Mouse (Mus musculus) C2C12 (cell line): ENCODE results near the gene Adam12. TPM values are rescaled to one million over a fixed set of nuclear protein-coding genes. Genes with fewer than 3 reads are reported as not detected.

ENCODE experiments used
- H3K27me3 ChIP-seq: one replicate; pipeline ENCODE4 v1.6.1; 2011; ENCODE audit not compliant: control insufficient read depth, insufficient read depth, insufficient read length
- H3K36me3 ChIP-seq: one replicate; pipeline ENCODE4 v1.6.1; 2011; ENCODE audit not compliant: control insufficient read depth, insufficient read depth
- H3K4me3 ChIP-seq: one replicate; pipeline ENCODE4 v1.5.1; 2011; ENCODE audit warnings: mild to moderate bottlenecking, control low read depth; ENCODE audit not compliant: poor library complexity, insufficient read depth, severe bottlenecking
- H3K79me2 ChIP-seq: one replicate; pipeline ENCODE4 v1.6.1; 2011; ENCODE audit not compliant: control insufficient read depth, insufficient read depth
- H3K79me3 ChIP-seq: one replicate; pipeline ENCODE4 v1.6.1; 2011; ENCODE audit warnings: low read depth, control low read depth
- H3ac ChIP-seq: one replicate; pipeline ENCODE3; 2011; ENCODE audit warnings: low read depth; ENCODE audit not compliant: control insufficient read depth, insufficient read length
- CEBPB ChIP-seq: IDR thresholded peaks from one replicate; pipeline ENCODE4 v1.6.1; 2011; ENCODE audit warnings: low read depth, mild to moderate bottlenecking, control low read depth, moderate library complexity
- CTCF ChIP-seq: IDR thresholded peaks from one replicate; pipeline ENCODE4 v1.5.1; 2011; ENCODE audit not compliant: control insufficient read depth, insufficient read depth, insufficient read length
- FOSL1 ChIP-seq: IDR thresholded peaks from one replicate; pipeline ENCODE4 v1.8.0; 2011; ENCODE audit warnings: mild to moderate bottlenecking, low read length; ENCODE audit not compliant: poor library complexity, insufficient read depth, severe bottlenecking
- MAX ChIP-seq: IDR thresholded peaks from one replicate; pipeline ENCODE4 v1.6.1; 2011; ENCODE audit warnings: mild to moderate bottlenecking, control low read depth
- MYOD1 ChIP-seq: IDR thresholded peaks from one replicate; pipeline ENCODE4 v1.6.1; 2011; ENCODE audit warnings: low read depth; ENCODE audit not compliant: control insufficient read depth, insufficient read length
- MYOG ChIP-seq: IDR thresholded peaks from one replicate; pipeline ENCODE4 v1.6.1; 2011; ENCODE audit not compliant: control insufficient read depth, insufficient read length; ENCODE audit errors: extremely low read depth
- USF1 ChIP-seq: IDR thresholded peaks from one replicate; pipeline ENCODE4 v1.6.1; 2011; ENCODE audit warnings: low read depth, mild to moderate bottlenecking, control low read depth, moderate library complexity
- polyA plus RNA-seq: library from polyadenylated mRNA; unstranded; fragments of >200 nt; fragmentation: generic; extraction: Trizol; gene quantifications from one replicate; pipeline ENCODE4 v1.2.1, GENCODE M21; 2012; ENCODE audit warnings: missing spikeins

Gene Adam12
- polyA plus RNA-seq, 1 experiment = 14.7 TPM

GRCm38 (mm10) chr7:133925771-133926170 is 306.2 kb downstream of the Adam12 start:
- Histone ChIP-seq H3K4me3 (no peak overlapping the region), H3K27me3 (no peaks in the 10 kb centered on the region), H3ac (no peak overlapping the region), H3K79me2 (no peaks in the 10 kb centered on the region), H3K36me3 (no peaks in the 10 kb centered on the region), H3K79me3 (no peaks in the 10 kb centered on the region)
- TF ChIP-seq CTCF = no peak
- TF ChIP-seq MYOG = no peak
- no peak for TF ChIP-seq MYOD1
- TF ChIP-seq USF1 = no peak
- TF ChIP-seq MAX = no peak
- TF ChIP-seq FOSL1 = no peak
- no peak for TF ChIP-seq CEBPB

- Histone ChIP-seq H3K36me3 (no peaks in the 10 kb centered on the region), H3ac (no peak overlapping the region), H3K4me3 (no peak overlapping the region), H3K27me3 (no peaks in the 10 kb centered on the region), H3K79me2 (no peaks in the 10 kb centered on the region), H3K79me3 (no peaks in the 10 kb centered on the region)
- TF ChIP-seq MAX = no peak
- TF ChIP-seq MYOD1 = no peak
- TF ChIP-seq FOSL1 = no peak
- no peak for TF ChIP-seq USF1
- no peak for TF ChIP-seq MYOG
- no peak for TF ChIP-seq CTCF
- no peak for TF ChIP-seq CEBPB
Measured at GRCm38 (mm10) chr7:133923994-133924393, 308.0 kb downstream of the Adam12 start.

- Histone ChIP-seq H3K36me3 (no peaks in the 10 kb centered on the region), H3K79me2 (no peaks in the 10 kb centered on the region)
Measured at GRCm38 (mm10) chr7:133921291-133921690, 310.7 kb downstream of the Adam12 start.

GRCm38 (mm10) chr7:133920724-133921123 is 311.2 kb downstream of the Adam12 start:
- Histone ChIP-seq H3ac (no peak overlapping the region), H3K36me3 (no peaks in the 10 kb centered on the region), H3K79me2 (no peaks in the 10 kb centered on the region), H3K4me3 (no peak overlapping the region), H3K27me3 (no peaks in the 10 kb centered on the region), H3K79me3 (no peaks in the 10 kb centered on the region)
- TF ChIP-seq CTCF (no peak), USF1 (no peak), MYOG (no peak), CEBPB (no peak), MYOD1 (no peak), FOSL1 (no peak), MAX (no peak)

More at GRCm38 (mm10) chr7:133921291-133921690, 310.7 kb downstream of the Adam12 start:
- TF ChIP-seq CTCF = no peak
- no peak for TF ChIP-seq MAX
- TF ChIP-seq USF1 = no peak
- TF ChIP-seq CEBPB = no peak
- no peak for TF ChIP-seq FOSL1
- TF ChIP-seq MYOG = no peak
- no peak for TF ChIP-seq MYOD1
- Histone ChIP-seq H3K27me3 (no peaks in the 10 kb centered on the region), H3K4me3 (no peak overlapping the region), H3ac (no peak overlapping the region), H3K79me3 (no peaks in the 10 kb centered on the region)

- Histone ChIP-seq H3K27me3 (no peaks in the 10 kb centered on the region), H3K79me2 (no peaks in the 10 kb centered on the region), H3ac (no peak overlapping the region), H3K79me3 (no peaks in the 10 kb centered on the region), H3K4me3 (no peak overlapping the region), H3K36me3 (no peaks in the 10 kb centered on the region)
- TF ChIP-seq CTCF (no peak), USF1 (no peak), MAX (no peak), MYOD1 (no peak), FOSL1 (no peak), MYOG (no peak), CEBPB (no peak)
Measured at GRCm38 (mm10) chr7:133919918-133920317, 312.0 kb downstream of the Adam12 start.

- TF ChIP-seq CTCF (no peak), MYOG (no peak), MYOD1 (no peak), USF1 (no peak), CEBPB (no peak), MAX (no peak), FOSL1 (no peak)
- Histone ChIP-seq H3K27me3 (no peaks in the 10 kb centered on the region), H3K79me2 (no peaks in the 10 kb centered on the region), H3K4me3 (no peak overlapping the region), H3K36me3 (no peaks in the 10 kb centered on the region), H3ac (no peak overlapping the region), H3K79me3 (no peaks in the 10 kb centered on the region)
Measured at GRCm38 (mm10) chr7:133919306-133919705, 312.6 kb downstream of the Adam12 start.
